Mouse (Mus musculus): ENCODE measurements around the gene Slc6a17.

- no peak for TF ChIP-seq EP300 (IDR thresholded peaks at IDR 0.05; ENCODE audit: low read depth)
- TF ChIP-seq CTCF (IDR thresholded peaks at IDR 0.05; ENCODE audit: low read depth): no peak
These were observed 57.9 kb downstream of the Slc6a17 start for GRCm38 (mm10) chr3:107459773-107460431.

All from liver, postnatal 0 days (tissue).